Mouse (Mus musculus) macrophage (primary cell): ENCODE data around the gene Whamm. TPM values are rescaled to one million over a fixed set of nuclear protein-coding genes. Genes with fewer than 3 reads are reported as not detected.
A peak's percentile ranks its signal among the peaks of the same experiment; 100 is the strongest.

Experiments
- H3K27ac ChIP-seq: fragments of 350-480 bp; formaldehyde crosslinking; 2 replicates; pipeline ENCODE4 v1.9.0; 2021
- H3K36me3 ChIP-seq: fragments of 350-480 bp; formaldehyde crosslinking; 2 replicates; pipeline ENCODE4 v1.9.0; 2021; ENCODE audit errors: inconsistent target
- H3K4me3 ChIP-seq: fragments of 350-480 bp; formaldehyde crosslinking; 2 replicates; pipeline ENCODE4 v1.9.0; 2021; ENCODE audit errors: inconsistent target
- H3K79me2 ChIP-seq: fragments of 350-480 bp; formaldehyde crosslinking; 2 replicates; pipeline ENCODE4 v1.9.0; 2021; ENCODE audit errors: inconsistent target
- WGBS: methylation state at CpG from one replicate; pipeline ENCODE4 v1.1.7; 2026; ENCODE audit warnings: inconsistent platforms; ENCODE audit not compliant: missing documents; 5-methylcytosine and 5-hydroxymethylcytosine counted together
- polyA plus RNA-seq: library from polyadenylated mRNA; stranded (reverse); fragments of 250-400 nt; gene quantifications from 3 replicates; pipeline ENCODE4 v1.2.4, GENCODE M21; 2018; ENCODE audit warnings: inconsistent platforms
- total RNA-seq, 78 experiments: library from RNA; depleted of rRNA; stranded (reverse); fragments of 250-400 nt; gene quantifications; 1 replicate in 9 of 78; 2 replicates in 24 of 78; 3 replicates in 43 of 78; 4 replicates in 2 of 78; pipeline ENCODE4 v1.2.4; 2018; ENCODE audit warnings: inconsistent platforms in 56 of 78

The Whamm gene
- total RNA-seq (2018; cell fraction: chromatin; rRNA removed): 10 to 100 TPM; 14.8 to 73.4 (median 31.5) TPM
- 10 to 100 TPM in 14 of 26 experiments, 1 to 10 TPM in 12; 6.3 to 19.2 (median 12.1) TPM for total RNA-seq (2018; cell fraction: cytosol; rRNA removed)
- total RNA-seq (2018; cell fraction: nucleus; rRNA removed): 10 to 100 TPM; 13.8 to 74.9 (median 26.5) TPM
- 7.0 to 9.1 TPM (median 8.4 TPM) in 3 replicates for polyA plus RNA-seq

GRCm38 (mm10) chr7:81571108-81571940 is at the start of gene Whamm:
Gene Whamm (plus strand): TSS chr7:81571266.
- under 1% methylated on average over 95 of the region's 96 CpGs for WGBS
- Histone ChIP-seq H3K27ac (peak within 1 kb of the TSS; percentile 46), H3K4me3 (peak within 1 kb of the TSS; percentile 77), H3K36me3 (0 out of 2 replicates have a peak, but pooled peaks cover 13% of the 10 kb centered on the region), H3K79me2 (peaks cover 45% of the 10 kb centered on the region)

DNA sequence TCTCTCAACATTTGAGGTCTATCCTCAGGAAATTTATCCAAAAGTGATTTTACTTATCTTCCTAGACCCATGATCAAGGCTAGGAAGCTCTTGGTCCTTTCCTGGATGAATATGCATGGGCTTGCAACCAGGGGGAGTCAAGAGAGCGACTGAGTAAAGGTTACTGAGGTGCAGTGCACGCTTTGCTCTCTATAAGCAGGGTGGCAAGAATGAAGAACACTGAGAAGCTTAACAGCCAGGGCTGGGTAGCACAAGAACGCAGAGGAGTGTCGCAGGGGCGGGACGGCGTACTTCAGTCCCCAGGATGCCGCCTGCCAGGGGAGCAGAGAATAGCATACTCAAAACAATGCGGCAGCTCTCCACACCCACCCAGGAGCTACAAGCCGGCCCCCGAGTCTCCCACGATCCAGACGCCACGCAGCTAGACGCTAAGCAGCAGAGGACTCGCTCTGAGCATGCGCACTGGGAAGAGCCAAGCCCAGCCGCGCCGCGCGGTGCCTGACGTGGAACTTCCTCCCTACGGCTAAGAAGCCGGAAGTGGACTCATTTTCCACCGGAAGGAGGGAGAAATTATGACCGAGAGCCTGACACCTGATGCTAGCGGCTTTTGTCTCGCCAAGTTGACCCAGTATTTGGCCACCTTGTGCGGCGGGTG is 47.9 kb upstream of the Whamm start:
- Histone ChIP-seq H3K27ac (peak overlapping the region; percentile 62), H3K79me2 (peaks cover 47% of the 10 kb centered on the region), H3K4me3 (peak overlapping the region; percentile 90), H3K36me3 (no peaks in the 10 kb centered on the region)
- under 1% methylated on average over 31 of the region's 31 CpGs for WGBS

DNA sequence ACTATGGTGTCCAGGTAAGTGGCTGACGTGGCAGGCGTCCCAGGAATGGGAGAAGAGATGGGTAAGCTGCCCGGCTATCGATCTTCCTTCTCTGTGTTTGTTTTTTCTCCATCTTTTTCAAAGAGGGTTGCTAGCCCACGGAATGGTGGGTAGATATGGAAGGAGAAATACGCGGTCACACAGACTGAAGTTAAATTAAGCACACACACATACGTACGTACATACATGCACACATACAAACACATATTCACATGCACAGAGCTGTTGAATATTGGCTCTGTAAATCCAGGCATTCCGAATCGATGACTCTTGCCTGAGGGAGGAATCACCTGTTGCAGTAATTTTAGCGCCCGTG is 47.4 kb upstream of the Whamm start:
- Histone ChIP-seq H3K36me3 (no peaks in the 10 kb centered on the region), H3K27ac (peak overlapping the region; percentile 62)
- WGBS: 7% methylated on average over 13 of the region's 13 CpGs

GRCm38 (mm10) chr7:81528918-81529317 is 42.1 kb upstream of the Whamm start:
- H3K79me2 ChIP-seq: peaks cover 62% of the 10 kb centered on the region
- H3K27ac ChIP-seq: no peak overlapping the region
- peaks cover 45% of the 10 kb centered on the region for H3K36me3 ChIP-seq
- no peak overlapping the region for H3K4me3 ChIP-seq
- 67% methylated on average over 8 of the region's 8 CpGs for WGBS

More for the DNA sequence above, 47.4 kb upstream of the Whamm start:
- peaks cover 52% of the 10 kb centered on the region for H3K79me2 ChIP-seq
- H3K4me3 ChIP-seq: peak overlapping the region; percentile 90

DNA sequence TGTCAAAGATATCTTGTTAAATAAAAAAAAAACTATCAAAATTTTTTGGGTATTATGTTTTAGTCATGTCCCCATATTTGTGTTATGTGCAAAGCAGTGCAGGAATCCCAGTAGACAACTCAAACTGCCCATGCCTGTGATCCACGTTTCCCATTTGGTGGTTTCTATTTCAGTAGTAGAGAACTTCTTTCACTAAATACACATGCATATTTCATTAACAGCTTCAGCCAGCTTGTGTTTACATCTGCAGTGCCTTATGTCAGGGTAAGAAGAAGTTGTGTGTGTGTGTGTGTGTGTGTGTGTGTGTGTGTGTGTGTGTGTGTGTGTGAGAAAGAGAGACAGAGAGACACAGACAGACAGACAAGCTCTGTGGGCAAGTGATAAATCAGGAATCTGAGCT is 39.6 kb upstream of the Whamm start:
- 86% methylated on average over 1 of the region's 1 CpGs for WGBS
- H3K79me2 ChIP-seq: peaks cover 37% of the 10 kb centered on the region
- H3K36me3 ChIP-seq: peaks cover 53% of the 10 kb centered on the region
- H3K27ac ChIP-seq: no peak overlapping the region
- no peak overlapping the region for H3K4me3 ChIP-seq

- 100% methylated on average over 4 of the region's 4 CpGs for WGBS
- H3K79me2 ChIP-seq: no peaks in the 10 kb centered on the region
- peaks cover 31% of the 10 kb centered on the region for H3K36me3 ChIP-seq
- no peak overlapping the region for H3K4me3 ChIP-seq
- no peak overlapping the region for H3K27ac ChIP-seq
Measured at GRCm38 (mm10) chr7:81536478-81536877, 34.6 kb upstream of the Whamm start.

GRCm38 (mm10) chr7:81538070-81538675 is 32.9 kb upstream of the Whamm start:
- no peaks in the 10 kb centered on the region for H3K79me2 ChIP-seq
- peaks cover 15% of the 10 kb centered on the region; the same call in 1 of the 2 replicates for H3K36me3 ChIP-seq
- WGBS: 80% methylated on average over 2 of the region's 2 CpGs
- H3K4me3 ChIP-seq: no peak overlapping the region
- H3K27ac ChIP-seq: no peak overlapping the region

- 0 out of 2 replicates have a peak, but pooled peaks cover 2% of the 10 kb centered on the region for H3K36me3 ChIP-seq
- no peak overlapping the region for H3K27ac ChIP-seq
- WGBS: 100% methylated on average over 2 of the region's 2 CpGs
Measured at GRCm38 (mm10) chr7:81539565-81539964, 31.5 kb upstream of the Whamm start.

GRCm38 (mm10) chr7:81540999-81541398 is 30.1 kb upstream of the Whamm start:
- no peaks in the 10 kb centered on the region for H3K36me3 ChIP-seq
- no peaks in the 10 kb centered on the region for H3K79me2 ChIP-seq
- H3K27ac ChIP-seq: no peak overlapping the region
- WGBS: 76% methylated on average over 1 of the region's 1 CpGs
- H3K4me3 ChIP-seq: no peak overlapping the region

More at GRCm38 (mm10) chr7:81539565-81539964, 31.5 kb upstream of the Whamm start:
- no peaks in the 10 kb centered on the region for H3K79me2 ChIP-seq
- no peak overlapping the region for H3K4me3 ChIP-seq

DNA sequence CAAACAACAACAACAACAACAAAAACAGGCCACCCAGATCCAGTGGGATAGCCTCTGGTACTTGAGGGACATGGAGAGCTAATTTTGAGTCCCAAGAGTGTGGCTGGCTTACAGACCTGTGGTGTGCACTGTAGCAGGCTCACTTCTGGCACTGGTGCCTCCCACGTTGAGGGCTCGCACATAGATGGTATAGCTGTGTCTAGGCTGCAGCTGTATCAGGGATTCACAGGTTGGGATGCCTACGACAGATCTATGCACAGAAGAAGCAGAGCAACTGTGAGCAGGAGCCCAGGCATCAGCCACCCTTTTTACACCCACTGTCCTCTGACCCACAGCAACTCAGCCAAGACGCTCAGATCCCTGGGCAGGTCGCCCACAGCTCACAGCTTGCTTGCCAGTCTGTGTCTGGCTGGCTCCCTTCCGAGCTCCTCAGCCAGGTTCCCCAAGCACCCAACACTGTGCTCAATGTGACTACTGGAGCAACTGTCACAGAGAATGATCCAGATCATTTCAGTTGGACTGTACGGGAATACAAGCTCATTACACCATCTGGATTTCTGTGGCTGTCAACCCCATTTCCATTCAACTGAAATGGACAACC is 29.0 kb upstream of the Whamm start:
- no peaks in the 10 kb centered on the region for H3K36me3 ChIP-seq
- no peaks in the 10 kb centered on the region for H3K79me2 ChIP-seq
- H3K27ac ChIP-seq: no peak overlapping the region
- H3K4me3 ChIP-seq: no peak overlapping the region
- WGBS: 90% methylated on average over 7 of the region's 7 CpGs

- WGBS: 85% methylated on average over 8 of the region's 8 CpGs
- Histone ChIP-seq H3K27ac (no peak overlapping the region), H3K4me3 (no peak overlapping the region), H3K36me3 (no peaks in the 10 kb centered on the region), H3K79me2 (no peaks in the 10 kb centered on the region)
Measured at GRCm38 (mm10) chr7:81542934-81543333, 28.1 kb upstream of the Whamm start.

DNA sequence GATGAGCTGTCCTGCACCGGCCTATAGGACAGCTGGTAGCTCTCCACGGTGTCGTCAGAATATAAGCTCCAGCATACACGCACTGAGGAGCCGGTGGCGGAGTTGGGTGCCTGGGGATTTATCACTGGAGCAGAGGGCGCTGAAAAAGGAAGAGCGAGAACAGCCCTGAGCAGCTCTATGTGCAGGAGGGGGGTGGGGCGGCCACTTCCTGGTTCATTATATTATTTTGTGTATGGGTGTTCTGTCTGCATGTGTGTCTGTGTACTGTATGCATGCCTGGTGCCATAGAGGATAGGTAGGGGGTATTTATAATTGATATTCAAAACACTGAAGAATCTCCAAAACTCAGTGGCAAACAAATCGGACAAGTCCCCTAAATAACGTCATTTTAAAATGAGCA is 22.2 kb upstream of the Whamm start:
- H3K36me3 ChIP-seq: no peaks in the 10 kb centered on the region
- H3K79me2 ChIP-seq: no peaks in the 10 kb centered on the region
- no peak overlapping the region for H3K27ac ChIP-seq
- 72% methylated on average over 11 of the region's 11 CpGs for WGBS
- no peak overlapping the region for H3K4me3 ChIP-seq

- H3K79me2 ChIP-seq: no peaks in the 10 kb centered on the region
- no peak overlapping the region for H3K4me3 ChIP-seq
- H3K27ac ChIP-seq: no peak overlapping the region
- no peaks in the 10 kb centered on the region for H3K36me3 ChIP-seq
- WGBS: 89% methylated on average over 4 of the region's 4 CpGs
Measured at GRCm38 (mm10) chr7:81553589-81553988, 17.5 kb upstream of the Whamm start.

DNA sequence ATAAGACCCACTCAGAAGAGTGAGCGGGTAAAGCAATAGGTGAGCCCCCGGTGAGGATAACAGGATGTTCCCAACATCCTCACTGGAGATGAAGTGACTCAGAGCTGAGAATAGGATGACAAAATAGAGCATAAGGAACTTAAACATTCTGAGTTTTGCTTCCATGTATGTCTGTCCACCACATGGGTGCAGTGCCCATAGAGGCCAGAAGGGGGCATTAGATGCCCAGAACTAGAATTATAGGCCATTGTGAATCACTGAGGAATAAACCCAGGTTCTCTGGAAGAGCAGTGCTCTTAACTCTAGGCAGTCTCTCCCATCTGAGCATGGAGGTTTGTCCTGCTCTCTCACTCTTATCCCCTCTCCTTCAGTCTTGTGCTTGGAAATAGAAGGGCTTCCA is 16.7 kb upstream of the Whamm start:
- no peaks in the 10 kb centered on the region for H3K79me2 ChIP-seq
- H3K27ac ChIP-seq: no peak overlapping the region
- WGBS: 85% methylated on average over 2 of the region's 2 CpGs
- no peaks in the 10 kb centered on the region for H3K36me3 ChIP-seq
- no peak overlapping the region for H3K4me3 ChIP-seq
